Mouse (Mus musculus) gastrocnemius, adult 2 months (tissue): ENCODE data around the gene Engase. TPM values are rescaled to one million over a fixed set of nuclear protein-coding genes. Genes with fewer than 3 reads are reported as not detected.

ENCODE experiments used
- DNase-seq: peaks from one replicate; pipeline ENCODE4 v3.0.0; 2022
- H3K27ac ChIP-seq: fragments of 200-600 bp; 2 replicates; pipeline ENCODE4 v1.8.1; 2022; ENCODE audit warnings: mild to moderate bottlenecking
- H3K4me3 ChIP-seq: fragments of 200-600 bp; 2 replicates; pipeline ENCODE4 v1.8.1; 2022; ENCODE audit warnings: mild to moderate bottlenecking, moderate library complexity
- CTCF ChIP-seq: fragments of 200-600 bp; IDR thresholded peaks from 2 replicates; pipeline ENCODE4 v1.8.1; 2022; ENCODE audit warnings: antibody characterized with exemption, mild to moderate bottlenecking, moderate library complexity
- intact Hi-C: fragments of 180-260 bp; cut with DNase I; formaldehyde crosslinking; loops from one replicate; pipeline ENCODE4 v1.15.1; 2025
- total RNA-seq, 2 experiments: library from RNA; stranded (reverse); gene quantifications; 2 replicates each; pipeline ENCODE4 v1.2.3; 2021

Gene Engase
- total RNA-seq, 2 experiments from 2014 or later = 4.3 to 6.2 TPM

DNA sequence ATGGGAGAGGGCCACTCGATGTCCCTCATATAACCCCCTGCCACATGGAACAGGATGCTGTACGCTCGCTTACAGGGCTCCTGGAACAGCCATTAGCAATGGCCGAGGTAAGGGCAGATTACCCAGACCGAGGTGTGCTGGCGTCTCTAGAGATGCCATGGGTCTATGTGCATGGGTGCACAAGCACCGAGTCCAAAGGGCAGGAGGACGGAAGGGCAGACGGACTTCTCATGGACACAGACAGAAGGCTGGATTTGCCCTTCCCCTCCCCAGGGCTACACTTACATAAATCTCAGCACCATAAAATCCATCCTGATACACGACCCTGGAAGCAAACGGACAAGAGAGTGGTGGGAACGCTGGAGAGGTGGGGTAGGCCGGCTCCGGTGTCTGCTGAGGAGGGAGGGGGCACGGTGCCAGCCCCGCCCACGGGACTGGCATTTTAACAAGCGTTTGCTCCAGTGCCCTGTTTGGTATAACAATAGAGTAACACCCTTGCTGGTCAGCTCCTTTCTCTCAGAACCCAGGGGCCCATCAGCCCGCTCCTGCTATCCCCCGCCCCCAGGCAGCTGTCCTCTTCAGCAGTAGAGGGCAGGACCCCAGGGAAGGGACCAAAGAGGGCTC is 19.5 kb downstream of the Engase start:
- intact Hi-C loops = no loop called here
- TF ChIP-seq CTCF = no peak
- no peak for DNase-seq
- H3K27ac ChIP-seq = no peak overlapping the region
- H3K4me3 ChIP-seq = no peak overlapping the region

GRCm38 (mm10) chr11:118502990-118503389 is 26.4 kb downstream of the Engase start:
- H3K27ac ChIP-seq = no peak overlapping the region
- H3K4me3 ChIP-seq = no peak overlapping the region
- DNase-seq = no peak
- no peak for TF ChIP-seq CTCF
- intact Hi-C loops = no loop called here

DNA sequence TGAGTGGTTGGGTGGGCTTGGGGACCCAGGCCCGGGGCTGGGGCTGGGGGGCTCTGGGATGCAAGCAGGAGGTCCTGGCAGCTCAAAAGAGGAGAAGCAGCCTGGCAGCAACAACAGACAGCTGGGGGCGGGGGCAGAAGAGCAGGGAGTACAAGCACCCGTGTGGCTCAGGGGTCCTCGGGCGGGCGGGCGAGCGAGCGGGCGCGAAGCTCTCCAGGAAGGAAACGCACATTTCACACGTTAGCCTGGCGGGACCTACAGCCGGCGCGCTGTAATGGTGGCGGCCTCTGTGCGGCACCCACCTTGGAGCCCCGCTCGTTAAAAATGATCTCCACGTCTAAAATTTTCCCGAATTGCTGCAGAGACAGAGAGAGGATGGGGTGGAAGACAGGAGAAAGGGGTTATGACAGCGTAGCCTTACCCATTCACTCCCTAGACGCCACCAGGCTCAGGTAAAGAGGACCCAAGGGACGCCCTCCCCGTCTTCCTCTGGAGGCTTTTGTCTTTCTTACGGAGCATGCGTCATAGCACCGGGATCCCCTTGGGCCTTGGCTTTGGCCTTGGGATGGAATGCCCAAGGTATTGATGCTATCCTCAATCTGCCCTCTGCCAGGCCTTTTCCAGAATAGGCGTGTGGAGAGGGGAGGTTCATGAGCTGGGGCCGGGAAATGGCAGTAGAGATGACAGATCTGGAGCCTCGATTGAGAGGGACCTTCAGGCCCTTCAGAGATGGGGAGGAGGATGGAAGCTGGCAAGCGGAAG is 27.0 kb downstream of the Engase start:
- H3K4me3 ChIP-seq = no peak overlapping the region
- TF ChIP-seq CTCF = no peak
- no peak for DNase-seq
- no peak overlapping the region for H3K27ac ChIP-seq
- intact Hi-C loops = no loop called here

DNA sequence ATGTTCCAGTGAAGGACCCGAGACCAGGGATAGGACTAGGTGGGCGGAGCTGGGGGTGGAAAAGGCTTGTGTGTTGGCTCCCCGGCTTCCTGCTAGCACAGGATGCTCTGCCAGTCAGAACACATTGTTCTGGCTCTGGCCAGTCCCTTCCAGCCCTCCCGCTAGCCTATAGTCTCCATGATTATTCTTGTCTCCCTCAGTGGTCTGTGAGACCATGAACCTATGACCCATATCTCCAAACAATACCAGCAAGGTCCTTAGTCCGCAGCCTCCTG is 27.5 kb downstream of the Engase start:
- no peak for DNase-seq
- Histone ChIP-seq H3K4me3 (no peak overlapping the region), H3K27ac (no peak overlapping the region)
- intact Hi-C loops = no loop called here
- TF ChIP-seq CTCF = no peak

DNA sequence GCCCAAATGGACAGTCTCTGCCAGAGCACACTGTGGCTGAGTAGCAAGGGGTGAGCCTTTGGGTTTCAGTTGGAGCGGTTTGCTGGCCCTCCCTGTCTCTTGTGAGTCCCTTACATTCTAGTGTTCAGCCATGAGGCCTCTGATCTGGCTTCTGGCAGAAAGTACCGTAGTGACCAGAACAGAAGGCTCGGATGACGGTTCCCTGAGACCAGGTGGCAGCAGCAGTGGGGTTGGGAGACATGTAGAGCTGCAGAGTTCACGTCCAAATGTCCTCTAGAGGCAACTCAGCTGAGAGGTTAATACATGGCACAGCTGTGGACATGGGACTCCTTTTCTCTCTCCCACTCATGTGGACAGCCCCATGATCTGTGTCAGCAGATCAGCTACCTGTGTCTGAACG is 30.5 kb downstream of the Engase start:
- DNase-seq = no peak
- intact Hi-C loops = loop anchor here (5.0 kb wide), 1 partner anchor 235 kb away; no protein-coding TSS in a partner anchor
- no peak overlapping the region for H3K27ac ChIP-seq
- no peak overlapping the region for H3K4me3 ChIP-seq
- no peak for TF ChIP-seq CTCF

GRCm38 (mm10) chr11:118507904-118508303 is 31.3 kb downstream of the Engase start:
- peak; percentile 80 for DNase-seq
- intact Hi-C loops = loop anchor here (5.0 kb wide), 1 partner anchor 234 kb away; no protein-coding TSS in a partner anchor
- Histone ChIP-seq H3K27ac (no peak overlapping the region), H3K4me3 (no peak overlapping the region)
- TF ChIP-seq CTCF = peak; percentile 98

- H3K4me3 ChIP-seq = no peak overlapping the region
- no peak for TF ChIP-seq CTCF
- DNase-seq = no peak
- intact Hi-C loops = loop anchor here (5.0 kb wide), 1 partner anchor 234 kb away; no protein-coding TSS in a partner anchor
- no peak overlapping the region for H3K27ac ChIP-seq
Measured at GRCm38 (mm10) chr11:118508341-118508740, 31.7 kb downstream of the Engase start.

- TF ChIP-seq CTCF = no peak
- Histone ChIP-seq H3K4me3 (no peak overlapping the region), H3K27ac (no peak overlapping the region)
- intact Hi-C loops = no loop called here
- DNase-seq = peak; percentile 69
Measured at GRCm38 (mm10) chr11:118511851-118512250, 35.2 kb downstream of the Engase start.

DNA sequence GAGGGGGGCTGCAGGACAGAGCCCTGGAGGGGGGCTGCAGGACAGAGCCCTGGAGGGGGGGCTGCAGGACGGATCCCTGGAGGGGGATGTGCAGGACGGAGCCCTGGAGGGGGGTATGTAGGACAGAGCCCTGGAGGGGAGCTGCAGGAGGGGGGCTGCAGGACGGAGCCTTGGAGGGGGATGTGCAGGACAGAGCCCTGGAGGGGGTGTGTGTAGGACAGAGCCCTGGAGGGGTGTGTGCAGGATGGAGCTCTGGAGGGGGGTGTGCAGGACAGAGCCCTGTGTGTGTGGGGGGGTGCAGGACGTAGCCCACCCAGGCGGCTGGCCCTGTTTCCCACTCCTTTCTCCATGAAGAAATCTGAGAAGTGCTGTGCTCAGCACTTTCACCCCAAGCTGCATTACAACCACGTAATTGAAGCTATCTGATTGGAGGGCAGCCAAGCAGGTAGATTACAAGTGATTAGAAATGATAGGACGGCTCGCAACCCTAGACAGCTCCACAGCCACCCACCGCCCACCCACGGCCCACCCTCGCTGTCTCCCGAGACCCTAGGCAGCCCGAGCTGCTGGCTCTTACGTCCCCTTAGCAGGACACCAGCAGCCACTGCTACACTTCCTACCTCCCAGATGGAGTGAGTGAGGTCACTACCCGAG is 35.8 kb downstream of the Engase start:
- no peak overlapping the region for H3K4me3 ChIP-seq
- TF ChIP-seq CTCF = no peak
- no peak overlapping the region for H3K27ac ChIP-seq
- no peak for DNase-seq
- intact Hi-C loops = no loop called here

DNA sequence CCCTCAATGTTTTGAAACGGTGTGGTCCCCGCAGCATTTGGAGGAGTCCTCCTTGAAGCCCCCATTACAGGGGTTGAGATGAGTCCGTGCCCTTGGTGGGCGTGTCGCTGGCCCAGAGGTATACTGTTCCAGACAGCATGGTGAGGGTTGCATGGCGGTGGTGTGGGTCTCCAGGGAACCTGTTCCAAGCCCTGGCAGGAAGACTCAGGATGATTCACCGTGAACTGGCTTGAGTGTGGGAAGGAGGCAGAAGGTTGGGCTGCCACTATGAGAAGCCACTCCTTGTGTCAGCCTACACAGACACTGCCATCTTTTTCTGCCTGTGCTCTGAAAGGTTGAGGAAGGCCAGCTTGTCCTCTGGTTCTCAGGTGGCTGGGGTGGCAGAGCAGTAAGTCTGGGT is 41.3 kb downstream of the Engase start:
- H3K27ac ChIP-seq = no peak overlapping the region
- no peak overlapping the region for H3K4me3 ChIP-seq
- DNase-seq = no peak
- intact Hi-C loops = no loop called here
- TF ChIP-seq CTCF = no peak

DNA sequence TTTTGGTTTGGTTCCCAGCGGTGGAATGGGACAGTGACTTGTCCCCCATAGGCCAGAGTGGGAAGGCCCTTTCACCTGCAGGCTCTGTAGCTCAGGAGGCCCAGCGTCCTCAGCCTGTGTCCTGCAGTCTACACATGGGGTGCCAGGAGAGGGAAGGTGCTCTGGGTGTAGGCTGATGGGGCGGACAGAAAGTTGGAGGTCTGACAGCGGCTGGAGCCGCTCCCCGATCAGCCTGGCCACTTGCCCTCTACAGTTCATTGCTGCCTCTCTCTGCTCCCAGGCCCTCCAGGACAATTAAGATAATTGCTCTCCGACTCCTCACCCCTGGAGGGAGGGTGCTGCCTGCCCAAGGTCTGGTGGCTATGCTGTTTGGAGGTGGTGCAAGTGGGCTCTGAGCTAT is 42.1 kb downstream of the Engase start:
- no peak for TF ChIP-seq CTCF
- intact Hi-C loops = no loop called here
- DNase-seq = no peak
- H3K4me3 ChIP-seq = no peak overlapping the region
- H3K27ac ChIP-seq = no peak overlapping the region

GRCm38 (mm10) chr11:118520251-118520650 is 43.6 kb downstream of the Engase start:
- TF ChIP-seq CTCF = peak; percentile 48
- DNase-seq = no peak
- intact Hi-C loops = no loop called here
- Histone ChIP-seq H3K27ac (no peak overlapping the region), H3K4me3 (no peak overlapping the region)

GRCm38 (mm10) chr11:118520932-118521331 is 44.3 kb downstream of the Engase start:
- no peak overlapping the region for H3K27ac ChIP-seq
- no peak for TF ChIP-seq CTCF
- no peak overlapping the region for H3K4me3 ChIP-seq
- intact Hi-C loops = no loop called here
- no peak for DNase-seq
